Comparison of ENCODE assay signal across 20 mouse cellular contexts in the genomic region with DNA sequence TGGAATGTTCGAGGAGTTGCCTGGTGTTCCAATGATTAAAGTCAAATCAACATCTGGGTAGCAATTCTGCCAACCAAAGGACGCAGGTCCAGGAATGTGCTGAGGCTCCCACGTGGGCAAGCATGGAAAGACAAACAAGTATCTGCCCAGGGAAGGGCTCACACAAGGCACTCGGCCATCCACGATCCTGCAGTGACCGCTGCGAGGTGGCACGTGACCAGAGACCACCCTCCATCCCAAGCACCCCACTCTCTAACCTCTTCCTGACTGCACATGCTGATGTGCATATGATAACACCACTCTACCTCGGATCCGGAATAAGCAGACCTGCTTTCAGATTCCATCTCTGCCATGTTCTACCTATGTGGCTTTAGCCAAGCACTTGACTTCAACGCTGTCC.
"Had no signal": no experiment of that assay in that cellular context is flagged by ENCODE, and none has a peak within 500 bp of the region (broad histone marks: within the 10 kb centered on the region; RNA-seq: fewer than 3 reads in every experiment).

No protein-coding gene starts in this region.

- H3K36me3 ChIP-seq: midbrain, embryonic 10.5 days; midbrain, embryonic 12.5 days; neural tube, embryonic 15.5 days had no signal

- H3K27me3 ChIP-seq: midbrain, embryonic 12.5 days; neural tube, embryonic 13.5 days; neural tube, embryonic 15.5 days had no signal

- DNase-seq: lung, adult 18-20 months; lung, embryonic 14.5 days; lung, postnatal 10 days; lung, postnatal 4 days; midbrain, embryonic 14.5 days; retina, postnatal 1 day; right cerebral cortex, adult 18-20 months; right cerebral cortex, postnatal 25 days; right cerebral cortex, postnatal 4 days; spleen, adult 18-20 months; thymus, adult 2 months; thymus, postnatal 25 days; thymus, postnatal 4 days had no signal

- H3K9ac ChIP-seq: liver, embryonic 14.5 days; lung, embryonic 14.5 days; midbrain, embryonic 12.5 days; neural tube, embryonic 13.5 days; neural tube, embryonic 15.5 days had no signal

- ATAC-seq: midbrain, embryonic 16.5 days had no signal

- H3K27ac ChIP-seq: liver, embryonic 14.5 days; midbrain, embryonic 10.5 days; midbrain, embryonic 12.5 days; neural tube, embryonic 13.5 days; neural tube, embryonic 15.5 days had no signal

- H3K4me3 ChIP-seq: midbrain, embryonic 10.5 days; midbrain, embryonic 12.5 days; myocyte; neural tube, embryonic 13.5 days; neural tube, embryonic 15.5 days had no signal
